Mouse (Mus musculus) heart, postnatal 0 days (tissue): ENCODE measurements around the gene Gm15448.
"Not testable (repeated sequence)": the region's sequence is repeated elsewhere in the genome, so short reads cannot be mapped to it uniquely, and the experiment has no call there.

Experiments used
- CTCF ChIP-seq: IDR thresholded peaks from 2 replicates; pipeline ENCODE4 v1.5.1; 2016; ENCODE audit warnings: antibody characterized with exemption, control low read depth, low read depth
- EP300 ChIP-seq: IDR thresholded peaks from 2 replicates; pipeline ENCODE4 v1.6.1; 2016; ENCODE audit warnings: antibody characterized with exemption, low read depth

DNA sequence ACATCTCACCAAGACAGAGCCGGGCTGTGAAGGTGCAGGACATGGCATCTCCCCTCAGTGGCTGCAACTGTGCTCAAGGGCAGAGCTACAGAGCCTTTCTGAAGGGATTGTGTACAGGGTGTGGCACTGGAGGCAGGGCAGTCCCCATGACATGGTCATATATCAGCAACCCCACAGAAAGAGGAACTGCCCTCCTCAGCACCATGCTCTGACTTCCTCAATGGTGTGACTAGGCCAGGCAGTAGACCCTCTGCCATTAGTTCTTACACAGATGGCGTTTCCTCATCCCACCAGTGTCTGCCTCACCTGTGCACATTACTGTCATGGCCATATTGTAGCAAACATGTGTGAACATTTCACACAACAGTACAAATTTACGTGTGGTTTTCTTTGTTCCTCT is at the start of gene Gm15448:
- TF ChIP-seq EP300, CTCF: not testable (repeated sequence)
